Mouse (Mus musculus) embryonic fibroblast, embryonic 13.5 days (primary cell): Measurements from ENCODE around the gene Ubtf.

ENCODE experiments used
- CTCF ChIP-seq: IDR thresholded peaks from 2 replicates; pipeline ENCODE4 v1.5.1; 2011; ENCODE audit warnings: mild to moderate bottlenecking, control low read depth, low read length, moderate library complexity, borderline replicate concordance; ENCODE audit not compliant: insufficient read depth
- POLR2A ChIP-seq: IDR thresholded peaks from 2 replicates; pipeline ENCODE4 v1.6.1; 2011; ENCODE audit warnings: low read depth, mild to moderate bottlenecking, control low read depth, low read length, moderate library complexity

DNA sequence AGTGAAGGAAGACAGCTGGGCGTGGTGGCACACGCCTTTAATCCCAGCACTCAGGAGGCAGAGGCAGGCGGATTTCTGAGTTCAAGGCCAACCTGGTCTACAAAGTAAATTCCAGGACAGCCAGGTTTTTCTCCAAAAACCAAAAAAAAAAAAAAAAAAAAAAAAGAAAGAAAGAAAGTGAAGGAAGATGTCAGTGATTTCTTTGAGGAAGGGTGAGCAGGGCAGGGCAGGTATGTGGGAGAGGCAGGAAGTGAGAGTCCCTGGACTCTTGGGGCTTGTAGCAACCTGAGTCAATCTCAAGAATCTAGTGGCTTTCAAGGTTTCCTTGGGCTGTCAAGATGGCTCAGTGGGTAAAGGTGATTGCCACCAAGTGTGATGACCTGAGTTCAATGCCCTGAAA lies 24.9 kb upstream of the Ubtf start:
- TF ChIP-seq POLR2A, result no peak
- TF ChIP-seq CTCF, result no peak
